Mouse (Mus musculus): ENCODE results near the gene Slamf9.

DNA sequence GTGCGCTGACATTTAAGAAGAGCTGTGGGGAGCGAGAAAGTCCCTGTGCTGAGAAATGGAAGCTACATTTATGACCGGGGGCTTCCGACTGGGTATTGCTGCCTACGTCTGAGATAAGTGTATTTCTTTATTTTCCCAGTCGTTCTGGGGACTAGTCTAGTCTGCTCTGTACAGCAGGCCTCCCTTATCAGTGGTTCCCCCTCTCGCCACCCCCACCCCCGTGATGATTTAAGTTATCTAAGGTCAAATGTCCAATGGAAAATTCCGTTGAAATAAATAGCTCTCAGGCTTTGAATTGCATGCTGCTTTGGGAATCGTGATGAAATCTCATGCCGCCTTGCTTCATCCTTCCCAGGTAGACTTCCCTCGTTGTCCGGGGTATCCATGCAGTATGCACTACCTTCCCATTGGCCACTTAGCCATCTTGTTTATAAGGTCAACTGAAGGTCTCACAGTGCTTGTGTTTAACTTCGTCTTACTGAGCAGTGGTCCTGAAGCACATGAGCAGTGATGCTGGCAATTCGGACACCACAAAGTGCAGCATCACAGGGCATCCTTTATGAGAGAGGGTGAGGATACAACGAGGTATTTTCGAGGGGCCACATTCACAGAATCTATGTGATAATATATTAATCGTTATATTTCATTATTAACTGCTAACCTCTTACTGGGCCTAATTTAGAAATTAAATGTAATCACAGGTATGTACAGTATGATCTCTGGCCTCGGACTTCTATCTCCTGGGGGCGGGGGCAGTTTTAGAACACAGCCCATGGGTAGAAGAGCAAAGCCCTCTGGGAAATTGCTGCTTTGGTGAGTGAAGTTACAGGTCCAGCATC lies 41.9 kb upstream of the Slamf9 start:
- no peak for TF ChIP-seq CHD1 (IDR thresholded peaks at IDR 0.05; ENCODE audit: low read depth, low read length)
- TF ChIP-seq ZC3H11A (IDR thresholded peaks at IDR 0.05; ENCODE audit: low read depth, low read length), result no peak
- no peak for TF ChIP-seq CTCF (conservative IDR thresholded peaks at IDR 0.05 in 1 of 2, IDR thresholded peaks at IDR 0.05 in 1 of 2; ENCODE audit: low read depth in 2 of 2, low read length in 2 of 2)
- TF ChIP-seq HCFC1 (IDR thresholded peaks at IDR 0.05; ENCODE audit: low read depth, low read length), result no peak
- no peak for TF ChIP-seq JUND (conservative IDR thresholded peaks at IDR 0.05; ENCODE audit: low read depth, low read length)
- no peak for TF ChIP-seq MYC (IDR thresholded peaks at IDR 0.05; ENCODE audit: low read depth, low read length)
- no peak for TF ChIP-seq JUN (IDR thresholded peaks at IDR 0.05; ENCODE audit: insufficient read depth, low read depth, low read length)
